Mouse (Mus musculus) left cerebral cortex, postnatal 4 days (tissue): ENCODE results near the gene Ddx21. TPM values are rescaled to one million over a fixed set of nuclear protein-coding genes. Genes with fewer than 3 reads are reported as not detected.
A peak's percentile ranks its signal among the peaks of the same experiment; 100 is the strongest.

Source experiments
- DNase-seq: peaks from one replicate; pipeline ENCODE4 v3.0.0-alpha.2; 2022
- intact Hi-C: fragments of 180-260 bp; cut with DNase I; formaldehyde crosslinking; loops from one replicate; pipeline ENCODE4 v1.15.1; 2025
- total RNA-seq, 2 experiments: library from RNA; stranded (reverse); gene quantifications; 2 replicates each; pipeline ENCODE4 v1.2.3; 2021

Gene Ddx21
- total RNA-seq, 2 experiments from 2014 or later: 49.8 to 53.9 TPM

DNA sequence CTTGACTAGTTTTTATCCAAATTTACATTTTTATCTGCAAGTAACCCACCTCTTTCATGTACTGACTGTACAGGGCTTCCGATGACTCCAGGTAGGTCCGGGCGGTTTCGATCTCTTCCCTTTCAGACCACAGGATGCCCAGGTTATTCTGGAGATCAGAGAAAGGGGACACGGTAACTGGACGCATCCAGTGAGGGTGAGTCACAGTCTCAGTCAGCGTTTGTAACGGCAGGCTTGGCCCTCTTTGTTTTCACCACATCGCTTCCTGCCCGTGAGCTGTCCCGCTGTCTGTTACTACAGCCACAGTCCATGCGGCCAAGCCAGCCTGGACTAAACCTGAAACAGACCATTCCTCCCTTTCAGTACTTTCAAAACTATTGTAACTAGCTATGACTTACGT, 27.1 kb downstream of the Ddx21 start:
- intact Hi-C loops: no loop called here
- no peak for DNase-seq

DNA sequence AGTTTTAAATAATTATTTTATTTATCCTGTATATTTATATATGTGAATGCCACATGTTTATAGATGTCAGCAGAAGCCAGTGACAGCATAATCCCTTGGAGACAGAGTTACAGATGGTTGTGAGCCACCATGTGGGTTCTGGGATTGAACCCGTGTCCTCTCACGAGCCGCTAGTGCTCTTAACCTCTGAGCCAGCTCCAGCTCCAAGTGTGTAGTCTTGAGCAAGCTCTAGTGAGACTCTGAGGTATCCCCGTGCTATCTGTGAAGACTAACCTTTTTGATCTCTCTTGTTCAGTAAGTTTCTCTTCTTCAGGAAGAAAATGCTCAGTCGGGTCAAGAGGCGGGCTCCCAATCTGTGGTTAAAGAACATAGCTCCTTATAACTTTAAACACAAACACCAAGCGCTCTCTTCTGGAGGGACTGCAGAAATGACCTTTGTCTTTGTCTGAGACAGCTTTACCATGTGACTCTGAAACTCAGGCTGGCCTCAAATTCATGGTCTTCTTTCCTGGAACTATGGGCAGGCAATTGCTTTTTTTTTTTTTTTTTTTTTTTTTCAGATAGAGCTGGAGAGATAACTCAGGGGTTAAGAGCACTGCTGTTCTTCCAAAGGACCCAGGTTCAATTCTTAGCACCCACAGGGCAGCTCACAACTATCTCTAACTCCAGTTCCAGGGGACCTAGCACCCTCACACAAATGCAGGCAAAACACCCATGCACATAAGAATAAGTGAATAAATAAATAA, 31.8 kb downstream of the Ddx21 start:
- intact Hi-C loops: no loop called here

DNA sequence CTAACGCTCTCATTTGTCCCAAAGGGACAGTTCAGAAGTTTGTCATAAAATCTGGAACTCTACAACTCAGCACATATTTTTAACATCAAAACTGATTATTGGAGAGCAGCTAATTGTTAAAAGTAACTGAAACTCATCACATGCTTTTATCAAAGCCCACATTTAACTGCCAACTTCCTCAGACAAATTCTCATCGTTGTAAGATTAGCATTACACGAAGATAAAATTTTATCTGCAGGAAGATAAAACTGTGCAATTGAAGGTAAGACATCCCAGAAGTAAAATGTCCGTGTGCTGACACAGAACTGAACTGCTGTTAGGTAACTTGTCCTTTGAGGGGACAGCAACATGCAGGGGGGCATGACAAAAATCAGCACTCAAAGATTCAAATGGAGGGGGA, 33.2 kb downstream of the Ddx21 start:
- intact Hi-C loops: no loop called here
- DNase-seq: no peak

More for the DNA sequence above, 31.8 kb downstream of the Ddx21 start:
- no peak for DNase-seq

- intact Hi-C loops: no loop called here
- no peak for DNase-seq
These were observed 44.3 kb downstream of the Ddx21 start for GRCm38 (mm10) chr10:62557736-62558135.

GRCm38 (mm10) chr10:62556558-62556901, 45.6 kb downstream of the Ddx21 start:
- DNase-seq: no peak
- intact Hi-C loops: no loop called here

- DNase-seq: no peak
- intact Hi-C loops: no loop called here
These were observed 46.1 kb downstream of the Ddx21 start for GRCm38 (mm10) chr10:62555705-62556557.

- no peak for DNase-seq
- intact Hi-C loops: no loop called here
These were observed 48.4 kb downstream of the Ddx21 start for GRCm38 (mm10) chr10:62553611-62554091.

- DNase-seq: no peak
- intact Hi-C loops: no loop called here
These were observed 51.2 kb downstream of the Ddx21 start for GRCm38 (mm10) chr10:62550787-62551300.

GRCm38 (mm10) chr10:62549523-62550166, 52.4 kb downstream of the Ddx21 start:
- DNase-seq: peak; percentile 64
- intact Hi-C loops: loop anchor here (5.0 kb wide), 1 partner anchor 47 kb away; no protein-coding TSS in a partner anchor

DNA sequence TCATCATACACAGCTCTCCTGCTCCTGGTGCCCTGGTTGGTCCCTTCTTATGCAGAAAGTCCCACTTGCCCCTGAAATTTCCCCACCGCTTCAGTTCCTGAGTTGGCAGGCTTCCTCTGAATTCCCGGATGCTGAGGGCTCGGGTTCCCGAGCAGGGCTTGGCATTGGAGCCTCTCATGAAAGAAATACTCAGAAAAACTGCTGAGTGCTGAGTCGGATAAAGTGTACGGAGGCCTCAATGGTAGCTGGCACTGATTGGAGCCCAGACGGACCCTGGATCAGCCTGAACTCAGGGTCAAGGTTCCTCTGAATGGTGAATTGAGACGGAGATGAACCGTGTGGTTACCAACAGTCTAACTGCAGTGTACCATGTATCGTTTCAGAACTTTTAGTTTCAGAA, 55.6 kb downstream of the Ddx21 start:
- no peak for DNase-seq
- intact Hi-C loops: loop anchor here (5.0 kb wide), 1 partner anchor 44 kb away; no protein-coding TSS in a partner anchor

DNA sequence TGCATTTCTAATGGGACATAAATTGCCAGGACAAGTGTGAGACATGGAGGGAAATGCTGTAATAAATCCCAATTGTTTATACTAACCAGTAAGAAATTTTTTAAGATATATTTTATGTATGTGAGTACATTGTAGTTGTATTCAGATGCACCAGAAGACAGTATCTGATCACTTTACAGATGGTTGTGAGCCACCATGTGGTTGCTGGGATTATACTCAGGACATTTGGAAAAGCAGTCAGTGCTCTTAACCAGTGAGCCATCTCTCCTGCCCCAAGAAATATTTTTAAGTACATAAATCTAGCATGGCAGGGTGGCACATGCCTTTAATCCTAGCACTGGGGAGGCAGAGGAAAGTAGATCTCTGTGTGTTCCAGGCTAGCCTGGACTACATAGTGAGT, 56.3 kb downstream of the Ddx21 start:
- intact Hi-C loops: loop anchor here (5.0 kb wide), 1 partner anchor 43 kb away; no protein-coding TSS in a partner anchor
- DNase-seq: no peak

DNA sequence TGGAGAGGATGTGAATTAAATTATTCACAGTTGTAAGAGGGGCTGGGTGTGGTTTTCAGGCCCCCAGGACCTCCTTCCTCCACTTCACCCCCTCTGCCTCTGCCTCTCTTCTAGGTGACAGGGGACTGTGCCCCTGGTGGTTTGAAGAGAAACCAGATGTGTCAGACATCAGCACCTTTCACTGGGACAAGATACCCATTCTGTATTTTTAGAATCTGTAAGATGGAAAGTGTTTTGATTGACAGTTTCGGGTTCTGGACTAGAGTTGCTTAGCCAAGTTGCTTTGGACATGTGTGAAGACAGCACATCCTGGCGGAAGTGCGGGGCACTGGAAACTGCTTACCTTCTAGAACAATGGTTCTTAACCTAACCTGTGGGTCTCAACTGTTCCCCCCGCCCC, 57.8 kb downstream of the Ddx21 start:
- intact Hi-C loops: no loop called here
- no peak for DNase-seq

GRCm38 (mm10) chr10:62543399-62543808, 58.7 kb downstream of the Ddx21 start:
- DNase-seq: no peak
- intact Hi-C loops: no loop called here

DNA sequence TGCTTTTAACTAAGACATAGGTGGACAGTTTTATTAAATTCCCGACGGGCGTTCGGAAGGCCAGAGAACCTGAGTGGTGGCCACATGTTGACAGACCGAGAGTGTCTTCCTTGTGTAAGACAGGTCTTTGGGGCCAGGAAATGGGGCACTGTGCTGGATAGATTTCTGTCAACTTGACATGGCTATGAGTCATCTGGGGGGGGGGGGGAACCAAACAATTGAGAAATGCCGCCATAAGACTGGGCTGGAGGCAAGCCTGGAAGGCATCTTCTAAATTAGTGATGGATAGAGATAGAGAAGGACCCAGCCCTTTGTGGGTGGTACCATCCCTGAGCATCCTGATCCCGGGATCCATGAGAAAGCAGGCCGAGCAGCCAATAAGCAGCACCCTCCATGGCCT, 59.2 kb downstream of the Ddx21 start:
- intact Hi-C loops: no loop called here

GRCm38 (mm10) chr10:62542507-62542906, 59.6 kb downstream of the Ddx21 start:
- no peak for DNase-seq
- intact Hi-C loops: no loop called here

More for the DNA sequence above, 59.2 kb downstream of the Ddx21 start:
- DNase-seq: no peak

DNA sequence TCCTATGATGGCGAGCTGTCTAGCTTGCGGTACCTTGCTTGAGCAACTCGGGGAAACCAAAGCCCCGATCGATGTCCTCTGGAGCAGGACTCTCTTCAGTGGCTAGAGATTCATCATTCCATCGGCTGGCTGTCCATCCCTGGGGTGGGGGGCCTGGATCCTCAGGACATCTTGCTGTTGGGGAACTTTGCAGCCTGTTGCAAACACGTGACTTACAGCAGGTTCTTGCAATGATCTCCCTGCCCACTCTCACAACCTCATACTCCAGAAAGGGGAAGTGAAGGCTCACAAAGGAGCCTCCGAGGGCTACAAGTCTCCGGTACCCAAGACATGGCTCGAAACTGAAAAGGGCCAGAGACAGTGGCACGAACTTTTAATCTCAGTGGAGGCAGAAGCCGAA, 60.6 kb downstream of the Ddx21 start:
- no peak for DNase-seq
- intact Hi-C loops: no loop called here

DNA sequence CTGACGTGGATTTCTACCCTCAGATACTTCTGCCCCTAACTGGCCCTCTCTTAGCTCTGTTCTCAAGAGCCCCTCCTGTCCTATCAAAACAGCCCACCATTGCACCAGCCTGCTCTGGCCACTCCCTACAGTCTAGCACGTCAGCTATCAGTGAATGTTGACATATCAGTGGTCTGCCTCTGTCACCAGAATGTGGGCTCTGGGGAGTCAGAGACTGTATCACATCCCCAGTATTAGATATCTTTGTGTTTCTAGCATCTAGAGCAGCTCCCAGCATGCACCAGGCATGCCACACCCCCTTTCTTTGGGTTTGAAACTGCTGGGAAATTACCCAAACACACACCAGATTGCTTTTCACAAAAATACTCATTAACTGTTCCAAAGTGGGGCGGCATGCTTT, 61.3 kb downstream of the Ddx21 start:
- intact Hi-C loops: no loop called here
- DNase-seq: no peak

- intact Hi-C loops: no loop called here
These were observed 67.6 kb downstream of the Ddx21 start for GRCm38 (mm10) chr10:62534509-62534908.

GRCm38 (mm10) chr10:62532832-62533231, 69.2 kb downstream of the Ddx21 start:
- no peak for DNase-seq
- intact Hi-C loops: no loop called here

More at GRCm38 (mm10) chr10:62534509-62534908, 67.6 kb downstream of the Ddx21 start:
- no peak for DNase-seq
